Comparison of ENCODE assay signal across 15 mouse cellular contexts in genomic region chr19:15948867-15949266, GRCm38 (mm10). TPM values are rescaled to one million over a fixed set of nuclear protein-coding genes. Genes with fewer than 3 reads are reported as not detected.
A peak's percentile ranks its signal among the peaks of the same experiment; 100 is the strongest.
DNase-seq lines count a peak whose midpoint lies in the region; TF ChIP-seq lines count a peak whose summit lies in the region.
"Had no signal": no experiment of that assay in that cellular context is flagged by ENCODE, and none has a peak within 500 bp of the region (broad histone marks: within the 10 kb centered on the region; RNA-seq: fewer than 3 reads in every experiment).

No protein-coding gene starts in this region.

- no peak for DNase-seq in right cerebral cortex, postnatal 4 days
- DNase-seq: adrenal gland, adult 2 months; adrenal gland, adult 8-10 months; adrenal gland, postnatal 10 days; adrenal gland, postnatal 14 days; adrenal gland, postnatal 25 days; adrenal gland, postnatal 36 days; B cell, adult 2 months; cerebellum, adult 11 months; cerebellum, adult 11-12 months; cerebellum, adult 18-20 months; cerebellum, adult 2 months had no signal

- H3K79me2 ChIP-seq in myocyte (ENCODE audit: control insufficient read depth, insufficient read depth) = no peaks in the 10 kb centered on the region

- no peak overlapping the region for H3ac ChIP-seq in myocyte (ENCODE audit: control insufficient read depth, insufficient read length)

- H3K27me3 ChIP-seq in myocyte (ENCODE audit: control insufficient read depth, insufficient read depth, insufficient read length) = no peaks in the 10 kb centered on the region
- H3K27me3 ChIP-seq: CH12.LX, Patski had no signal

- TF ChIP-seq POLR2A in myocyte (IDR thresholded peaks at IDR 0.05; ENCODE audit: insufficient read length, low read depth) = no peak

- H3K4me3 ChIP-seq in myocyte = no peak overlapping the region

- H3K36me3 ChIP-seq in myocyte (ENCODE audit: control insufficient read depth, insufficient read depth) = no peaks in the 10 kb centered on the region

- no peak overlapping the region for H3K4me2 ChIP-seq in myocyte (ENCODE audit: low read depth)

TF ChIP-seq in myocyte, 11 proteins besides CTCF, POLR2A, EP300 and RAD21:
- TF ChIP-seq MYOD1 (IDR thresholded peaks at IDR 0.05; ENCODE audit: control insufficient read depth in 1 of 3, insufficient read length in 2 of 3, low read depth in 2 of 3) (peak in 2 of 3 experiments; percentile 15 to 55), TCF3 (IDR thresholded peaks at IDR 0.05; ENCODE audit: insufficient read length, low read depth) (no peak), MYOG (IDR thresholded peaks at IDR 0.05; ENCODE audit: control insufficient read depth in 1 of 3, insufficient read depth in 1 of 3, insufficient read length in 2 of 3, low read depth in 2 of 3) (peak in 1 of 3 experiments; percentile 53)
TF ChIP-seq in myocyte: peak in this region for 2.

RNA-seq across cellular contexts. Expression of gene Psat1, which starts 1.7 kb away (rescaled TPM):
- polyA plus RNA-seq in myocyte (2012; fragmentation: generic; extraction: Trizol) = 396 TPM

RNA-seq across cellular contexts. Expression of gene Cep78, which starts 35.9 kb away (rescaled TPM):
- 4.0 TPM for polyA plus RNA-seq in myocyte (2012; fragmentation: generic; extraction: Trizol)
